25 mouse cellular contexts compared by ENCODE assay signal in genomic region chr1:171551326-171551725, GRCm38 (mm10). TPM values are rescaled to one million over a fixed set of nuclear protein-coding genes. Genes with fewer than 3 reads are reported as not detected.
A peak's percentile ranks its signal among the peaks of the same experiment; 100 is the strongest.
DNase-seq lines count a peak whose midpoint lies in the region; ATAC-seq and TF ChIP-seq lines count a peak whose summit lies in the region.
"Had no signal": no experiment of that assay in that cellular context is flagged by ENCODE, and none has a peak within 500 bp of the region (broad histone marks: within the 10 kb centered on the region; RNA-seq: fewer than 3 reads in every experiment).

No protein-coding gene starts in this region.

- H3K4me2 ChIP-seq in intestine, postnatal 0 days (replicated peaks; ENCODE audit: low read depth): no peak overlapping the region
- H3K4me2 ChIP-seq: forebrain, embryonic 12.5 days; hindbrain, embryonic 12.5 days; kidney, embryonic 15.5 days; limb, embryonic 12.5 days; liver, embryonic 13.5 days had no signal

- H3K27me3 ChIP-seq in MEL (ENCODE audit: control insufficient read depth in 1 of 2, insufficient read depth in 2 of 2, low read length in 2 of 2): no peaks in the 10 kb centered on the region
- H3K27me3 ChIP-seq in spleen, adult 2 months (ENCODE audit: control insufficient read depth, insufficient read depth, low read length): no peaks in the 10 kb centered on the region
- no peaks in the 10 kb centered on the region for H3K27me3 ChIP-seq in intestine, postnatal 0 days (replicated peaks; ENCODE audit: control insufficient read depth, insufficient read depth, low read length)
- H3K27me3 ChIP-seq: forebrain, embryonic 12.5 days; hindbrain, embryonic 12.5 days; kidney, embryonic 15.5 days; limb, embryonic 12.5 days; liver, embryonic 13.5 days had no signal

- peaks cover 0 to 6% of the 10 kb centered on the region in 2 experiments; a peak in 2 of 4 replicates for H3K4me1 ChIP-seq in MEL (ENCODE audit: control insufficient read depth in 1 of 2, insufficient read depth in 2 of 2, low read length in 2 of 2)
- peaks cover 5% of the 10 kb centered on the region; the same call in 1 of the 2 replicates for H3K4me1 ChIP-seq in spleen, adult 2 months (ENCODE audit: control insufficient read depth, insufficient read depth, insufficient read length)
- H3K4me1 ChIP-seq in intestine, postnatal 0 days (replicated peaks; ENCODE audit: control insufficient read depth, insufficient read depth, low read length): no peaks in the 10 kb centered on the region
- H3K4me1 ChIP-seq: forebrain, embryonic 12.5 days; limb, embryonic 12.5 days; liver, embryonic 13.5 days had no signal

- peak; percentile 5 for DNase-seq in spleen, adult 12 weeks (ENCODE audit: low spot score)
- DNase-seq in spleen, postnatal 4 days (ENCODE audit: low spot score in 2 of 2): no peak
- peak; percentile 74 for DNase-seq in MEL (ENCODE audit: low read depth, low spot score)
- peak; percentile 39 to 45 for DNase-seq in spleen, adult 2 months (ENCODE audit: low read depth in 1 of 2, low spot score in 2 of 2)
- no peak for DNase-seq in retina, embryonic 14.5 days (ENCODE audit: low spot score)
- DNase-seq: adrenal gland, adult 8-10 months; cerebellum, adult 9-10 months; heart, postnatal 14 days; liver, embryonic 13.5 days; lung, postnatal 10 days; right cerebral cortex, postnatal 4 days had no signal

- peak; percentile 68 for ATAC-seq in common myeloid progenitor, adult 5-6 weeks (replicated peaks; ENCODE audit: low read depth, poor library complexity, severe bottlenecking)
- ATAC-seq in intestine, postnatal 0 days: no peak

- H3K79me2 ChIP-seq in MEL (ENCODE audit: control insufficient read depth, insufficient read depth, low read length, poor library complexity): no peaks in the 10 kb centered on the region

- no peak overlapping the region for H3K4me3 ChIP-seq in MEL (ENCODE audit: control insufficient read depth in 1 of 2, insufficient read depth in 1 of 2, low read depth in 2 of 2, low read length in 2 of 2)
- H3K4me3 ChIP-seq in spleen, adult 2 months (ENCODE audit: extremely low read depth, insufficient read depth, insufficient read length): no peak overlapping the region
- no peak overlapping the region for H3K4me3 ChIP-seq in intestine, postnatal 0 days (ENCODE audit: low read depth, low read length)
- H3K4me3 ChIP-seq: forebrain, embryonic 12.5 days; hindbrain, embryonic 12.5 days; kidney, embryonic 15.5 days; limb, embryonic 12.5 days; liver, embryonic 13.5 days; midbrain, embryonic 10.5 days had no signal

- no peak for TF ChIP-seq CTCF in MEL (IDR thresholded peaks at IDR 0.05 in 2 of 3, conservative IDR thresholded peaks at IDR 0.05 in 1 of 3; ENCODE audit: control insufficient read depth in 1 of 3, insufficient read depth in 1 of 3, low read depth in 2 of 3, low read length in 3 of 3, poor library complexity in 1 of 3, severe bottlenecking in 1 of 3)
- TF ChIP-seq CTCF in spleen, adult 2 months (IDR thresholded peaks at IDR 0.05; ENCODE audit: extremely low read depth, insufficient read depth, insufficient read length, insufficient replicate concordance): no peak
- TF ChIP-seq CTCF in intestine, postnatal 0 days (IDR thresholded peaks at IDR 0.05; ENCODE audit: low read depth): no peak

- no peak for TF ChIP-seq POLR2A in MEL (IDR thresholded peaks at IDR 0.05; ENCODE audit: control insufficient read depth in 1 of 2, insufficient read depth in 1 of 2, low read depth in 1 of 2, low read length in 2 of 2, poor library complexity in 1 of 2)
- peak; percentile 6; the same call in 1 of the 2 replicates for TF ChIP-seq POLR2A in spleen, adult 2 months (IDR thresholded peaks at IDR 0.05; ENCODE audit: low read depth, low read length)

- no peaks in the 10 kb centered on the region for H3K9me3 ChIP-seq in MEL (replicated peaks; ENCODE audit: insufficient read depth, low read length)
- H3K9me3 ChIP-seq in intestine, postnatal 0 days (ENCODE audit: control insufficient read depth): no peaks in the 10 kb centered on the region
- H3K9me3 ChIP-seq: forebrain, embryonic 12.5 days; hindbrain, embryonic 12.5 days; kidney, embryonic 15.5 days; liver, embryonic 13.5 days had no signal

- H3K36me3 ChIP-seq in MEL (ENCODE audit: control insufficient read depth in 1 of 2, insufficient read depth in 2 of 2, low read length in 2 of 2): no peaks in the 10 kb centered on the region
- H3K36me3 ChIP-seq in spleen, adult 2 months (ENCODE audit: control insufficient read depth, insufficient read depth, low read length): no peaks in the 10 kb centered on the region
- no peaks in the 10 kb centered on the region for H3K36me3 ChIP-seq in intestine, postnatal 0 days (ENCODE audit: control insufficient read depth, insufficient read depth)
- H3K36me3 ChIP-seq: forebrain, embryonic 12.5 days; hindbrain, embryonic 12.5 days; kidney, embryonic 15.5 days; limb, embryonic 12.5 days; liver, embryonic 13.5 days; midbrain, embryonic 10.5 days had no signal

- H3K9ac ChIP-seq in MEL (ENCODE audit: control insufficient read depth, low read depth, low read length, poor library complexity, severe bottlenecking): no peak overlapping the region
- no peak overlapping the region for H3K9ac ChIP-seq in intestine, postnatal 0 days (ENCODE audit: low read depth, low read length)
- H3K9ac ChIP-seq: forebrain, embryonic 12.5 days; hindbrain, embryonic 12.5 days; kidney, embryonic 15.5 days; limb, embryonic 12.5 days; liver, embryonic 13.5 days had no signal

- no peak overlapping the region for H3K27ac ChIP-seq in MEL (ENCODE audit: control insufficient read depth, low read depth, low read length)
- H3K27ac ChIP-seq in spleen, adult 2 months (ENCODE audit: insufficient read depth, low read length): peak overlapping the region; percentile 69
- H3K27ac ChIP-seq in intestine, postnatal 0 days (ENCODE audit: low read depth, low read length): no peak overlapping the region
- H3K27ac ChIP-seq: forebrain, embryonic 12.5 days; hindbrain, embryonic 12.5 days; kidney, embryonic 15.5 days; limb, embryonic 12.5 days; liver, embryonic 13.5 days; midbrain, embryonic 10.5 days had no signal

- TF ChIP-seq RAD21 in MEL (IDR thresholded peaks at IDR 0.05; ENCODE audit: low read depth, low read length): no peak

- WGBS in spleen, adult 2 months: 8% methylated on average over 7 of the region's 7 CpGs
- 70% methylated on average over 7 of the region's 7 CpGs for whole genome bisulfite sequencing in intestine, postnatal 0 days

- peak; percentile 66 to 79 for TF ChIP-seq EP300 in MEL (IDR thresholded peaks at IDR 0.05; ENCODE audit: low read depth in 1 of 2, low read length in 2 of 2)

TF ChIP-seq in MEL, 35 proteins besides CTCF, POLR2A, EP300 and RAD21:
- TF ChIP-seq MAZ (IDR thresholded peaks at IDR 0.05; ENCODE audit: low read depth, low read length): 0 out of 2 replicates have a peak, but pooled peaks have one; percentile 31
- peak; percentile 48; the same call in 1 of the 2 replicates for TF ChIP-seq GATA1 (IDR thresholded peaks at IDR 0.05; ENCODE audit: low read depth, low read length)
- TF ChIP-seq RCOR1 (IDR thresholded peaks at IDR 0.05; ENCODE audit: low read depth, low read length): peak; percentile 58
- TF ChIP-seq ELF1 (IDR thresholded peaks at IDR 0.05; ENCODE audit: low read depth, low read length): peak; percentile 61
- TF ChIP-seq USF2 (IDR thresholded peaks at IDR 0.05; ENCODE audit: borderline replicate concordance in 1 of 2, insufficient read depth in 1 of 2, low read depth in 1 of 2, low read length in 2 of 2): no peak
- TF ChIP-seq TCF12 (IDR thresholded peaks at IDR 0.05; ENCODE audit: low read depth, low read length): peak; percentile 18; the same call in 1 of the 2 replicates

RNA-seq across cellular contexts. Expression of gene Cd244a, which starts 7.7 kb away (rescaled TPM):
- total RNA-seq in MEL (2012; rRNA removed): not detected in 2 replicates
- polyA plus RNA-seq in MEL (2012; ENCODE audit: insufficient read depth in 1 of 2, insufficient read length in 2 of 2, low read depth in 1 of 2, low replicate concordance in 2 of 2, missing spikeins in 1 of 2): not detected
- 15.5 and 18.8 TPM in 2 replicates for total RNA-seq in common myeloid progenitor, adult 5-6 weeks (2017)
- 5.7 and 6.8 TPM in 2 replicates for polyA plus RNA-seq in spleen, adult 2 months (2012; rRNA removed)
- polyA plus RNA-seq in intestine, postnatal 0 days (2015; fragmentation: Nextera tagmentation; extraction: Ambion mirVana): 0.37 and 0.44 TPM in 2 replicates
- total RNA-seq: layer of hippocampus, postnatal 14 days; midbrain, postnatal 0 days had no signal
- polyA plus RNA-seq: embryonic facial prominence, embryonic 11.5 days; forebrain, embryonic 12.5 days; midbrain, embryonic 10.5 days; midbrain, postnatal 0 days had no signal

RNA-seq across cellular contexts. Expression of gene Itln1, which starts 16.2 kb away (rescaled TPM):
- total RNA-seq in MEL (2012; rRNA removed): not detected in 2 replicates
- not detected for polyA plus RNA-seq in MEL (2012; ENCODE audit: insufficient read depth in 1 of 2, insufficient read length in 2 of 2, low read depth in 1 of 2, low replicate concordance in 2 of 2, missing spikeins in 1 of 2)
- total RNA-seq in common myeloid progenitor, adult 5-6 weeks (2017): not detected in 2 replicates
- polyA plus RNA-seq in spleen, adult 2 months (2012; rRNA removed): 1.3 TPM in 1 of 2 replicates, not detected in the other
- polyA plus RNA-seq in intestine, postnatal 0 days (2015; fragmentation: Nextera tagmentation; extraction: Ambion mirVana): 2.5 and 3.0 TPM in 2 replicates
- total RNA-seq: adrenal gland, adult 8-10 months; gastrocnemius, adult 8-10 months; heart, postnatal 14 days; layer of hippocampus, postnatal 14 days; midbrain, postnatal 0 days had no signal
- polyA plus RNA-seq: cortical plate, adult 2 months; embryonic facial prominence, embryonic 11.5 days; forebrain, embryonic 12.5 days; hindbrain, embryonic 12.5 days; intestine, embryonic 14.5 days; kidney, embryonic 15.5 days; limb, embryonic 12.5 days; liver, embryonic 13.5 days; midbrain, embryonic 10.5 days; midbrain, postnatal 0 days; stomach, embryonic 16.5 days had no signal

RNA-seq across cellular contexts. Expression of gene Alyref2, which starts 48.0 kb away (rescaled TPM):
- 4.6 and 5.5 TPM in 2 replicates for total RNA-seq in MEL (2012; rRNA removed)
- polyA plus RNA-seq in MEL (2012; ENCODE audit: insufficient read depth in 1 of 2, insufficient read length in 2 of 2, low read depth in 1 of 2, low replicate concordance in 2 of 2, missing spikeins in 1 of 2): 1 to 10 TPM in 1 of 2 experiments, not detected in 1; 8.8 TPM
- 4.8 and 13.0 TPM in 2 replicates for total RNA-seq in common myeloid progenitor, adult 5-6 weeks (2017)
- 5.1 and 6.7 TPM in 2 replicates for polyA plus RNA-seq in spleen, adult 2 months (2012; rRNA removed)
- polyA plus RNA-seq in intestine, postnatal 0 days (2015; fragmentation: Nextera tagmentation; extraction: Ambion mirVana): 15.4 and 16.1 TPM in 2 replicates

RNA-seq across cellular contexts. Expression of gene Ly9, which starts 55.9 kb away (rescaled TPM):
- not detected in 2 replicates for total RNA-seq in MEL (2012; rRNA removed)
- polyA plus RNA-seq in MEL (2012; ENCODE audit: insufficient read depth in 1 of 2, insufficient read length in 2 of 2, low read depth in 1 of 2, low replicate concordance in 2 of 2, missing spikeins in 1 of 2): under 1 TPM in 1 of 2 experiments, not detected in 1; 0.25 TPM
- 20.2 and 27.0 TPM in 2 replicates for total RNA-seq in common myeloid progenitor, adult 5-6 weeks (2017)
- 23.8 and 27.7 TPM in 2 replicates for polyA plus RNA-seq in spleen, adult 2 months (2012; rRNA removed)
- 0.18 and 0.55 TPM in 2 replicates for polyA plus RNA-seq in intestine, postnatal 0 days (2015; fragmentation: Nextera tagmentation; extraction: Ambion mirVana)
- total RNA-seq: layer of hippocampus, postnatal 14 days had no signal
- polyA plus RNA-seq: embryonic facial prominence, embryonic 11.5 days; forebrain, embryonic 12.5 days; hindbrain, embryonic 12.5 days; midbrain, embryonic 10.5 days; midbrain, postnatal 0 days had no signal

Comparison
In these comparisons a context has a peak if more than half of its experiments do, and no peak if none do; other contexts are left out.
1. DNase-seq: peak in spleen, adult 12 weeks (single experiment), MEL (single experiment) and spleen, adult 2 months (2 of 2); none in spleen, postnatal 4 days (0 of 2) and retina, embryonic 14.5 days (single experiment).